Mouse (Mus musculus): ENCODE results near the gene Mybpc2. TPM values are rescaled to one million over a fixed set of nuclear protein-coding genes. Genes with fewer than 3 reads are reported as not detected.

The Mybpc2 gene
- total RNA-seq, 2 experiments from 2014 or later, result 10.2 to 10.8 TPM

DNA sequence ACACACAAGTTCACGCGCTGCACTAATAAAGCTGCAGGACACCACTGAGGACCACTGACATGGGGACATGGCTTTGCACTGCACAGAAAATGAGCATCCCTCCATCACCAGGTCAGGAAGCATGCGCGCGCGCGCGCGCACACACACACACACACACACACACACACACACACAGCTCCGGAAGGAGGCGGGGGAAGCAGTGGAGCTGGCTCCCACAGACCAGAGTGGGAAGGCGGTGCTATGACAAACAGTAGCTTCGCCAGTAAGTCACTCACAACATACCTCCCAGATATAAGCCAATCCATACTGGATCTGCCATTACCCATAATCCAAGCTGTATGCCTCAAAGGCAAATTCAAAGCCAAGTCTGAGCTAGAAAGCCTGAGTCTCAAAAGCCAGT is 22.6 kb upstream of the Mybpc2 start:
- no peak for DNase-seq

DNA sequence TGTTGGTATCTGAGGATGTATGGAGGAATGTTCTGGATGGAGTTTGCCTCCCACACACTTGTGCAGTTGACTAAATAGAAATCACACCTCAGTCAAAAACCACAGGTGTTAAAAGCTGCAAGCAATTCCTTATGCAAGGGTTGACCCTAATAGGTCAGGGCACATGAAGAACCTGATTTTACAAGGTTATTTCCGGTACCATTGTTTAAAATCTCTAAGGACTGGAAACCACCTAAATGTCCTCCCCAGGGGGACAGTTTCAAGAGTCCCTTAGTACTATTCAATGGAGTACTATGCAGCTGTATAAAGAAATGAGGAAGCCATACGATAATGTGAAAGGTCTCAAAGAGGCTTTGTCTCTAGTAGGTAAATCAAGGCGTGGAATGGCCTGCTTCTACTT is 21.8 kb upstream of the Mybpc2 start:
- DNase-seq, result no peak

DNA sequence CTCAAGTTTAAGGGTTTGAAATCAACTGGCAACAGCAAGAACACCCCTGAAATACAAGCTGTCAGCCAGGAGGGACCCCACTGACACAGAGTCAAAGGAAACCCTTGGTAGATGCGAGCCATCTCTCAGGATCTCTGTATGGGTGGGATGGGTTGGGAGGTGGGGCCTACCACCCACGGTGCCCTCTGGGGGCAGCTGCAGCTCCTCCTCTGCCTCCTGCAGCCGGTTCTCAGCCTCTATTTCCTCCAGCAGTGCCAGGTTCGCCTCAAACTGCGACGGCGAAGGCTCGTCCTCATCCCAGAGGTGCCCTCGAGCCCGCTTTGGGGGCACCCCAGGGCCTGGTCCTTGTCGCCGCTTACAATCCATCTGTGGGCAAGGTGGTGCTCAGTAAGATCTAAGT is 18.6 kb upstream of the Mybpc2 start:
- no peak for DNase-seq

DNA sequence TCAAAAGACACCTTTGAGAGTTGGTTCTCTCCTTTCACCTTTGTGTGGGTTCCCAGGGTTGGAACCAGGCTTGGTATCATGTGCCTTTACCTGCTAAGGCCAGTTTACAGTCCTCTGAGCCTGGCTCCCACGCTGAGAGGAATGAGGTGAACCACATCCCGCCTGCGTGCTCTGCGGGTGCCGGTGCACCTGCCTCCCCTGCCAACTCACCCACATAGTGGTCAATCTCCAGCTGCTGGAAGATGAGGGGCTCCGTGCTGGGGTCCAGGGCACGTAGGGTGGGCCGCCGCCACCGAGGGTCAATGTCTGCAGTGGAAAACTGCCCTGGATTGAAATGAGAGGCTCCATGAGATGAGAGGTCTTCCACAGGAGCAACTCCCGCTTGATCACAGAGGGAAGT is 18.1 kb upstream of the Mybpc2 start:
- no peak for DNase-seq

DNA sequence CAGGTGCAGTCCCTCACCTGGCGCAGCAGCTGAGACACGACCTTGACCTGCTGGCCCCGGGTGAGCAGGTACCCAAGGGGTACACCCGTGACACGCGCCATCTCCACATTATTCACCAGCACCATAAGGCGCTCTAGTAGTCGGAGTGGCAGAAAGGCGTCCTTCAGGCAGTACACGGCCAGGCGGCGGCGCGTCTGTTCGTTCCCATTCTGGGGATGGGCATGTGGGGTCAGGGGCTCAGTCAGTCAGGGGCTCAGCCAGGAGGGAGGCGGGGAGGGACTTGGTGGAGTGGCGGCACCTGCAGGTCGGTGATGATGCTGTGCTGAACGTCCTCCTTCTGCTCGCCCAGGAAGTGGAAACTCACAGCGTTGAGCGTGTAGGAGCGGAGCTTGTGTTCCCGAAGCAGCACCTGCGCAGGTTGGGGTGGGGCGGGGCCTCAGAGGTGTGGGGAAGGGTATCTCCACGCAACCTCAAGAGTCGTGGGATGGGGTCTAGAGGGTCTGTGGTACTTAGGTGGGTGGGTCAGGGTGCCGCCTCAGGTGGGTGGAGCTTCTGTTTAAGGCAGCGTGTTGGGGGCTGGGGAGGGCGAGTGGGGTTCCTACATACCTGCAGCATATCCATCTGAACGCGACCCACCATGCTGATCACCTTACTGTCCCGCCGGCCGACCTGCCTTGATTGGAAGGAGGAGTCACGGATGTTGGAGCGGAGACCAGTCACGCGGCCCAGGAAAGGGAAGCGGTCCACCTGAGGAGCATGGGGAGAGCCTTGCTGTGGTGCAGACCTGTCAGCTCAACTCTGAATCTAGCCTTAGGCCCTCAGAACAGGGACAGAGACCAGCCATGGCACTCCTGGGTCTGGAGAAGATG is 14.5 kb upstream of the Mybpc2 start:
- no peak for DNase-seq

DNA sequence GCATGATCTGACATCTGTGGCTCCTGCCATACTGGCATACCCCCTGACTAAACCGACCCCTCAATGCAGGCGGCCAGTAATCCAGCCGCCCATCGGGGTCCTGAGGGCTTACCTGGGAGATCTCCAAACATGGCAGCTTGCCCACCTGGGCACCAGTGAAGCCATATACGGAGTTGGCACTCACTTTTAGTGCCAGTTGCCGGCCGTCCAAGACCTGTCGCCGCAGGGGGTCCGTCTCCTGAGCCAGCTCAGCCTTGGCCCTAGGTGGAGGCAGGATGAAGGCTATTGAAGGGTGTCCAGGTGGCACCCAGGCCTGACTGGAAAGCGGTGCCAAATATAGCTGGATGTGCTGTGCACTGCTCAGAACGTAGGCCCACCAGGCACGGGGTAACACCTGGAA is 13.0 kb upstream of the Mybpc2 start:
- no peak for DNase-seq

DNA sequence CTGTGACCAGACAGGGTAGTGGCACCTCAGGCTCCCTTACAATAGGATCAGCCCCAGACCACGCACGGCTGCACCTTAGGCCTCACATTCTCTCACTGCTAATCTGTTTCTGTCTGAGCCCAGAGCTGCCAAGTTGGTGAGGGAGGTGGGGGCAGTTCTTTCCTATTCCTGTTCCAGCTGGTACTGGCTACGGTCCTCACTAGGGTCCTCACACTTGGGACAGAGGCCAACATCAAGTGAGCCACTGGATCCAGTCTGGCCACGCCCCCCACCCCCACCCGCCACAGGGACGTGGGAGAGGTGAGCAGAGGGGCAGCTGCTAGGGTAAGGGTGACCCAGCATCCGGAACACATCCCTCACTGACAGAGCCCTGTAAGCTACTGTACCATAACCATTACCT is 12.6 kb upstream of the Mybpc2 start:
- DNase-seq, result no peak

DNA sequence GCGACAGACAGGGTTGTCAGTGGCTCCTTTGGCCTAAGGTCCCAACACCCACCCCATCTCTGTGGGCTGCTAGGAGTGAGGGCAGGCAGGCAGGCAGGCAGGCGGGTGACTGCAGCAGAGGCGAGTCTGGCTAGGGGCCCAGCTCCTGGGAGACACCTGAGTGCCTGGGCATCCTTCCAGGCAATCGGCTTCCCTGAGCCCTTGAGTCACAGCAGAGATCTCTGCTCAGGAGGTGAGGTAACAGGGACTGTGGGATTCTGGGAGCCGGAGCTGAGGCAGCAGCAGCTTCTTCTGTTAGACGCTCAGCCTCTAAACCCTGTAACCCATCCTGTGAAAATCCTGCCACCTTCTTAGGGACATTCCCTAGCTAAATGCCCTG is 12.1 kb upstream of the Mybpc2 start:
- no peak for DNase-seq

DNA sequence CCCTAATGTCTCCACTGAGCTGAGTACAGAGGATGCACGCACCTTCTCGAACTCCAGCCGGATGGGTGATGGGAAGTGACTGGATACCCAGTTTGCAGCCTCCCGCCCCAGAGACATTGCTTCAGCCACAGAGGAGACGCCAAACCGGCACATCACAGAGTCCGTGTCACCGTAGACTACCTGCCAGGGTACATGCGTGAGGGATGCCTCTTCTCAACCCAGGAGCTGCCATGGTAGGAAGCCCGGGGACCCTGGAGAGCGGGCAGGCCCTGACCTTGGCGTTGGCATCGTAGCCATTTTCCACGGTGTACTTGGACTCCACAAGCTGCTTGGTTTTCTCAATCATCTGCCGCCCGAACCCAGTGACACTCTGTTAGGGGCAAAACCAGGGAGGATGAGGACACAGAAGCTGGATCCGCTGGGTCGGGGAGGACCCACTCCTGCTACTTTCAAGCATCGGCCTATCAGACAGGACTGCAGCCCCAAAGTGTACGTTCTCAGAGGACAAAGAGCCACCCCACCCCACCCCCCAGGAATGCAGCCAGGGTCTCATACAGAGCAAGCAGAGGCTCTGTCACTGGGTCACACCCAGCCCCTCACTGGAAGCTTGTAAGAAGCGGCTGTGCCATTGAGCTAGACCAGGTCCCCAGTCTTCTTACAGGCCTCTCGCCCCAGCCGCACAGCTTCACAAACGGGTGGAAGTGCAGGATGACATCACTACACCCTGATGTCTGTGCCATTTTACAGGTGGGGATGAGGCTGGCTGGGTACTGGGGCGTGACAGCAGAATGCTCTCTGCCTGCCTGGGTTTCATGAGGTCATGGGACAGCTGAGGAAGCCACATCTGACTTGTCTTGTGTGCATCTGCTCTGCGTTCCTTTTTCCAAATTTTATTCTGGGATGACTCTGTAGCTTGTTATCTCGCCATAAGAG is 11.5 kb upstream of the Mybpc2 start:
- DNase-seq, result no peak

DNA sequence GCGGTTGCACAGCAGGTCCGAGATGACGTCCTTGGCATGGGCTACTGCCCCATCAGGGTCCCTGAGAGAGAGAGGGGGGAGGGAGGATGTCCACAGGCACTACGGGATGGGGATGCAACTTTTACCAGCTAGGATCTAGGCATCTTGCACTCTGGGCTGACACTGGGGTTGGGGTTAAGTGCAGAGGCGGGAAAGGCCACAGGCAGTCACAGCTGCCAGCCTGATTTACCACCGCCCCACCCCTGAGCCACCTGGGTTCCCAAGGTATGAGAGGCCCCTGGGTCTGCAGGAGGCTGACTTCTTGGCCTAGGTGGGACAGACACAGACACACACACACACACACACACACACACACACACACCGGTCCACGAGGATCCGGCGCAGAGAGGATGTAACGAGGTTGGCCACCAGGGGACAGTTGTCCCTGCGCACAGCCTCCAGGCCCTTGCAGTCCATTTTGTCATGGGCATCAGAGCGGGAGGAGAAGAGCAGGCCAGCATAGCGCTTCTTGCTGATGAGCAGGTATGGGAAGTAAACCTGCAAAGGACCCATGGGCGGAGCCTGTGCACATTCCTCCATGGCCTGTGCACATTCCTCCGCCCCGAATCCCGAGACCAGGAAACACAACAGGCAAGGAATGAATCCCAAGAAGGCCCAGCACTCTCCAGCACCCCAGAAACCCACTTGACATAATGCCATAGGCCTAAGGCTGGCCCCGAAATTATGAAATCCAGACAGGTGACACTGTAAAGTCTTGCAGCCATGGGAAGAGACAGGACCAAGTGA is 10.4 kb upstream of the Mybpc2 start:
- DNase-seq, result no peak

DNA sequence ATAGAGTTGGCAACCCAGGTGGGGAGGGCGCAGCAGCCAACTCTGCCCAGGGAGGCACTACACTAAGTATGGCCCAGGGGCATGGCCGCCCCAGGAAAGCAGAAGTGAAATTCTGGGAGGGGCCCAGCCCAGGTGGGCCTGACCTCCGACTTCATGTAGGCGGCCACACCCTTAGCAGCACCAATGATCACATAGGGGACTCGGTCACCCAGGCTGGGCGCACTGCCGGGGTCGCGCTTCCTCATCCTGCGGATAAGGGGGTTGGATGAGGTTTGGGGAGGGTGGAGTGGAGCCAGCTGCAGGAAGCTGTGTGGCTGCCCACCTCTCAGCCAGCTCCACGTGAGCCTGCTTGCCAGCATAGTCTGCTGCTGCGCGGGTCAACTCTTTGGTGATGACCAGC is 9.8 kb upstream of the Mybpc2 start:
- DNase-seq, result peak in 1 of 2 experiments; percentile 45

DNA sequence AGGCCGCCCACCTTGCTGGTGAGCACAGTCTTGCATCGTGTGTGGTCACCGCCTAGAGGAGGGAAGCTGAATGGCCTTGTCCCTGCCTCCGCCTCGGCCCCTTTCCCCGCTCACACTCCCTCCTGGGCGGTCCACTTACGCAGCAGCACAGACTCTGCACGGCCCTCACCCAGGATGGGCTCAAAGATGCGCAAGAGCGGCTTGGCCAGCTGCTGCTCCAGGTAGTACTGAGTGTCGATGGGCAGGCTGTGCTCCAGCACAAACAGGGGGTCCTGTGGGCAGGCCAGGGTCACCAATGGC is 9.2 kb upstream of the Mybpc2 start:
- DNase-seq, result no peak

DNA sequence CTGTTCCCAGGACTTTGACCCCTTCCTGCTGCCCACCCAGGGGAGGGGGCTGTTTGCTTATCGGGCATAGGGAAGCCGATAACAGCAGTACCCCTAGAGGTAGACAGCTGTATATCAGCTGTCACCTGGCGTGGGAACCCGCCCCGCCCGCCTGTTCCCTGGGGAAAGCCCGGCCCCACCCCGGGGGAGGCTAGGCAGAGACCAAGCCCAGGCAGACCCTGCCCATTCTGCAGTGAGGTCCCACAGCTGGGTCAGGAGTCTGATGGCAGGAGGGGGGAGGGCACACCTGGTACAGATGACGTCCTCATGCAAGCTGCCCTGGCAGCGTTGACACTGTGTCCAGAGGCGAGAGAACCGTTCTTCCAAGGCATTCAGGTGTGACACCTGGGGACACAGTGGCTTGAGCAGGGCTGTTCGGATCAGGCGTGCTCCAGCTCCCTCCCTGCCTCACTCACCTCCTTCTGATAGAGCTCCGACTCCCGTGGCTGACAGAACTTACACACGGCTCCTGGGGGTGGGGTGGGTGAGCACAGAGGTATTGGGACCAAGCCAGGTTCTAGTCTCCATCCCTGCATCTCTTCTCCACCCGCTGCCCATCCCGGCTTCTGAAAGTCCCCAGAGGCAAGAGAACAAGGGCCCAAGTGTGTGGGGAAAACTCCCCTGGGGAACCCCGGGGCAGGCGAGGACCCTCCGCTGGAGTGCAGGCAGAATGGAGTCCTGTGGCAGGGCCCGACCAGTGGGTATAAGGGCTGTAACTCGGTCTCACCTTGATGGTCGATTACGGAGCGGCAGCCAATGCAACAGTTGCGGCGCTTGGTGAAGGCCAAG is 8.7 kb upstream of the Mybpc2 start:
- no peak for DNase-seq

DNA sequence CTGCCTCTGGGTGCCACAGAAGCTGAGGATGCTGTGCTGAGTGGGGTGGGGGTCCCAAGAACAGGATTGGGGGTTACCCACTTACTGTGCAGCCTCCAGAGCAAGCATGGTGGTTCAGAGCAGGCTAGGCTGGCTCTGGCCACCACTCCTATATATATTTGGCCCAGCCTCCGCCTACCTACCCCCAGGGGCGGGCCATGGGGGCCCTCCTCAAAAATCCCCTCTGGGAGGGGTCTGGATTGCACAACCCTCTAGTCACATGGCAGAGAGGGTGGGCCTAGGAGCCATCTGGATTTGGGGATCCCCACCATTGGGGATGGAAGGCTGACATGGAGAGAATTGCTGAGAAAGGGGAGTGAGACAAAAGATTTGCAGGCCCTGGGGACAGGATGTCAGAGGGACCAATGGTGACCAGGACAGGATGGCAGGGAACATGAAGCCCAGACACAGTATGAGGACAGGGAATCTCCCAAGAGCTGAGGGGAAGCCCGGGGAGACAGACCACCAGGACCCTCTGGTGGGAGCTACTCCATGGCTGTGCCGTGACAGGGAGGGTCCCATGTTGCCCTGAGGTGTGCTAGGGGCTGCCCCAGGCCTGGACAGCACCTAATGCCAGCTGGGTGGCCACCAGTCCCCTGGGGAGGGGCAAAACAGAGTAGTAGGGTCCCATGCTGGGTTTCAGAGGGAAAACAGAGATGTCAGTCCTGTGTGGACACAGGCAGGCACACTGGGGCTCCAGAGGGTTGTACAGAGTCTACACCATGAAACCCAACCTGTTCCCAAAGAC is 7.7 kb upstream of the Mybpc2 start, which contains the start of gene Spib:
Spib (minus strand) TSS at position 126 of the 787 bp plus-strand sequence.
- DNase-seq, result no peak

DNA sequence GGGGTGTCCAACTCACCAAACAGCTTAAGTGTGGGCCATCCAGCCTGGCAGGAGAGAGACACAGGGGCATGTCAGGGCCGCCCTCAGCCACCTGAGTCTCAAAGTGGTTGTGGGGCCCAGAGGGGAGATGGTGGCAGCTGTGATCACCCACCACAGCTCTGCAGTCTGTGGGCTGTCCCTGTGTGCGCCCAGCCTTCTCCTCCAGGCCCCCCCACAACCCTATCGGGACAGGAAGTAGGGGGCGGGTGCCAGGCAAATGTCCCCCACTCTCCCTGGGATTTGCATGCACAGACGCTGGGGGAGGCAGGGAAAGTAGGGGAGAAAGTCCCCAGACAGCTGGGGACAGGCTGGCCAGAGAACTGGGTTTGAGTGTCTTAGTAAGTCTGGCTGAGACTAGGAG is 6.8 kb upstream of the Mybpc2 start:
- DNase-seq, result no peak

DNA sequence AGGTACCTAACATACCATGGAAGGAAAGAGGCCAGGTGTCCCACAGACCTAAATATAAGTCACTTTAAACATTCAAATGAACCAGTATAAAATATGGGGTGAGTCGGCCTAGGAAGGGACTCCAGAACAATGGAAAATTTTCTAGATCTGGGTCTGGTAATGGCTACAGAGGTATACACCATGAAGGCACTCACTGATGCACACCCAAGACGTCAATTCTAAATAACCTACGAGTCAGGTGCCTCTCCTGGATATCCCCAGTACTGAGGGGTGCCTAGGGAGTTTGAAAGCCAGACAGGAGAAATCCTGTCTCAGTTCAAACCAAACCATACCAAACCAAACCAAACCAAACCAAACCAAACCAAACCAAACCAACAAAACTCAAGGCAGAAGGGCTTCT is 6.1 kb upstream of the Mybpc2 start:
- DNase-seq, result no peak

DNA sequence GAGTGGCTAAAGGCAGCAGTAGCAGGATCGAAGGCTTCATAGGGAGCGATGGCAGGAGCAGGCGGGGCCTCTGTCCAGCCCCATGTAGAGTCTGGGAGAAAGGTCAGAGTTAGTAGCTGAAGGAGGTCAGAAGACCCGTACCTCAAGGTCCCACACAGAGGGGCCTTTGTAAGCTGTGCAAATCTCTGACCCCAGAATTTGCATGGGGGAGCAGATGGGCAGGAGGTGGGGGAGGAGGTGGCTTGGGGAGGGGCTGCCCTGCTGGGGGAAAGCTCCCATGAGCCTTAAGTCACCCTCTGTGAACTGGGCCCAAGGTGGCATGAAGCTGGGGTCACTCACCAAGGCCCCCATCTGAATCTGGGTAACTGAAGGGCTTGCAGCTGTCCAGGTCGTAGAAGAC is 5.1 kb upstream of the Mybpc2 start:
- DNase-seq, result no peak

DNA sequence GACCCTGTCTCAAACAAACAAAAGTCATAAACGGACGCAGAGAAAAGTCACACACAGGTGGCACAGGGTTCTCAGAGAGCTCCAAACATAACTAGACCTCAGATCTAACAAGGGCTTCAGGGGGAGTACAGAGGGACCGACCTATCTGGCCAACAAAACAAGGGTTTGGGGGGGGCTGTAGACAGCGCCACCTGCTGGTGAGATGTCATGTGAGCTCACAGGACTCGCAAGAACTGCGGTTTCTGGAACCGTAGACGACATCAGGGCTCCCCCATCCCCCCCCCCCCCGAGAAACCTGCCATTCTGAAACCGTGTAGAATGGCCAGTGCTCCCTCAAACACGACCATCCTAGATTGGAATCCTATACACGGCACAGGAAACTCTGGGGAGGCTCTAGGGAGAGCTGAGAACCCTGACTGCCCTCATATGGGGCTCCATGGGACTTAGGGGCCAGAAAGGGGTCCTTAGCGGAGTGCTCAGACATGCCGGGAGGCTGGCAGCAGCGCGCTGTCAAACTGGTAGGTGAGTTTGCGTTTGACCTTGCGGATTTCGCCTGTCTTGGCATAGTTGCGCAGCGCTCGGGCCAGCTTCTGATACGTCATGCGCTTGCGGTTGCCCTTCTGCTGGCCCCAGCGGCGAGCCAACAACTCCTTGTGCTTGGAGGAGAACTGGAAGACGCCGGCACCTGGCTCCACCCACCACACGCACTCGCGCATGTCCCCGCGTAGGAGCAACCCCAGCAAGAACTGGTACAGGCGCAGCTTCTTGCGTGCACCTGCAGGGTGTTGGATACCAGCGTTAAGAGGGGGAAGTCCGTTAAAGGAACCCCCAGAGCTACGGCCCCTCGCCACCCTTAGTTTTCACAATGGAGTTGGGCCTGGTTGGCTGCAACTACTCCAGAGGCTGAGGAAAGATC is 3.3 kb upstream of the Mybpc2 start:
- peak; percentile 76 to 80 for DNase-seq

DNA sequence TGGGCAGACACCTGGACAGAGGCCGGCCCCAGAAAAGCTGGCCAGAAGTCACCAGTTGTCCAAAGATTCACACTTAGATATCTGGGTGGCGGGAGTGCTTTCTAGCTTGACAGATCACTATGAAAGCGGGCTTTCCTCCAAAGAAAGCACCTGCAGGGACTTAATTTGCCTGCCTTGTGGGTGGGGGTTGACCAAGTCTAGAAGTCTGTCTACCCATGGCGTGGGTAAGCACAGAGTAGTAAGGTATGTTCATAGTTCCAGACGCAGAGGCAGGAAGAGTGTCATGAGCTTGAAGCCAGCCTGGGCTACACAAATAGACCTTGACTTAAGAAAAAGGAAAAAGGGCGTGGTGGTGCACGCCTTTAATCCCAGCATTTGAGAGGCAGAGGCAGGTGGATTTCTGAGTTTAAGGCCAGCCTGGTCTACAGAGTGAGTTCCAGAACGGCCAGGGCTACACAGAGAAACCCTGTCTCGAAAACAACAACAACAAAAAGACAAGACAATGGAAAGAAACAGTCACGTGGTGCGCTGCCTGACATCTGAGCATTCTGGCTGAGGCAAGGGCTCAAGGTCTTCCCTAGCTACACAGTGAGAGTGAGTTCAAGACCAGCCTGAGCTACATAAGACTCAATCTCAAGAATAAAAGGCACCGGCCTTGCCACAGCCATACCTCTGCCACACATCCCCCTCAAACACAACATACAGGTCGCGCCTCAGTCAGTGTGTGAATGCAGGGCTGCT is 2.1 kb upstream of the Mybpc2 start:
- no peak for DNase-seq
